Mouse (Mus musculus) granulocyte monocyte progenitor cell, adult 5-6 weeks (primary cell): Measurements from ENCODE around the gene Ugt1a8. TPM values are rescaled to one million over a fixed set of nuclear protein-coding genes. Genes with fewer than 3 reads are reported as not detected.
"Not testable (repeated sequence)": the region's sequence is repeated elsewhere in the genome, so short reads cannot be mapped to it uniquely, and the experiment has no call there.

Source experiments
- ATAC-seq: replicated peaks from 2 replicates; pipeline ENCODE4 v1.8.0; 2016; ENCODE audit warnings: mild to moderate bottlenecking, moderate TSS enrichment, inconsistent platforms; ENCODE audit not compliant: poor library complexity, severe bottlenecking
- total RNA-seq, 2 experiments: library from RNA; stranded (forward) in 1 of 2; stranded (reverse) in 1 of 2; fragments of 200-712, 200-1000 nt in 1 of 2; fragments of >200 nt in 1 of 2; fragmentation: Nextera tagmentation in 1 of 2; gene quantifications; 2 replicates each; pipeline ENCODE4 v1.2.3; 2014 to 2017

Ugt1a8 gene
- not detected in 2 replicates for total RNA-seq (2014; fragmentation: Nextera tagmentation)
- not detected in 2 replicates for total RNA-seq (2017)

- no peak for ATAC-seq
Observed at GRCm38 (mm10) chr1:88087513-88087912, at the start of gene Ugt1a8. TSS of gene Ugt1a8 (plus strand) at chr1:88087813.

- ATAC-seq, result peak; percentile 69
Observed at GRCm38 (mm10) chr1:88043044-88043443, 44.6 kb upstream of the Ugt1a8 start.

- ATAC-seq, result not testable (repeated sequence)
Observed at GRCm38 (mm10) chr1:88044832-88045437, 42.7 kb upstream of the Ugt1a8 start.

- ATAC-seq, result peak; percentile 58
Observed at GRCm38 (mm10) chr1:88047408-88047807, 40.2 kb upstream of the Ugt1a8 start.

- no peak for ATAC-seq
Observed at GRCm38 (mm10) chr1:88055088-88055487, 32.5 kb upstream of the Ugt1a8 start, which contains the start of gene Ugt1a10. TSS of gene Ugt1a10 (plus strand) at chr1:88055388.

- ATAC-seq, result peak; percentile 90
Observed at GRCm38 (mm10) chr1:88066472-88067102, 21.0 kb upstream of the Ugt1a8 start.

GRCm38 (mm10) chr1:88070495-88070894, 17.1 kb upstream of the Ugt1a8 start, which contains the start of gene Ugt1a9:
TSS of gene Ugt1a9 (plus strand) at chr1:88070800.
- no peak for ATAC-seq

- no peak for ATAC-seq
Observed at GRCm38 (mm10) chr1:88070902-88071301, 16.7 kb upstream of the Ugt1a8 start.

GRCm38 (mm10) chr1:88074471-88074870, 13.1 kb upstream of the Ugt1a8 start:
- no peak for ATAC-seq

- ATAC-seq, result peak; percentile 44
Observed at GRCm38 (mm10) chr1:88077128-88077527, 10.5 kb upstream of the Ugt1a8 start.

GRCm38 (mm10) chr1:88081670-88082069, 5.9 kb upstream of the Ugt1a8 start:
- ATAC-seq, result peak; percentile 94

- ATAC-seq, result no peak
Observed at GRCm38 (mm10) chr1:88086125-88086524, 1.5 kb upstream of the Ugt1a8 start.

- peak; percentile 45 for ATAC-seq
Observed at GRCm38 (mm10) chr1:88092341-88092740, 4.7 kb downstream of the Ugt1a8 start.

GRCm38 (mm10) chr1:88094270-88094676, 6.7 kb downstream of the Ugt1a8 start:
- ATAC-seq, result peak; percentile 59

GRCm38 (mm10) chr1:88094941-88095492, 7.4 kb downstream of the Ugt1a8 start, which contains the start of gene Ugt1a7c:
TSS of gene Ugt1a7c (plus strand) at chr1:88095062.
- peak; percentile 72 for ATAC-seq

GRCm38 (mm10) chr1:88098546-88098945, 10.9 kb downstream of the Ugt1a8 start:
- ATAC-seq, result peak; percentile 47

GRCm38 (mm10) chr1:88099691-88100090, 12.1 kb downstream of the Ugt1a8 start:
- not testable (repeated sequence) for ATAC-seq

- ATAC-seq, result peak; percentile 92
Observed at GRCm38 (mm10) chr1:88103019-88103418, 15.4 kb downstream of the Ugt1a8 start, which contains the start of gene Ugt1a6b. TSS of gene Ugt1a6b (plus strand) at chr1:88103252.

- ATAC-seq, result not testable (repeated sequence)
Observed at GRCm38 (mm10) chr1:88103697-88104468, 16.3 kb downstream of the Ugt1a8 start.

GRCm38 (mm10) chr1:88104667-88105430, 17.2 kb downstream of the Ugt1a8 start:
- no peak for ATAC-seq
